9 mouse cellular contexts compared by ENCODE assay signal in genomic region chr2:163692873-163693612, GRCm38 (mm10). TPM values are rescaled to one million over a fixed set of nuclear protein-coding genes. Genes with fewer than 3 reads are reported as not detected.
DNase-seq lines count a peak whose midpoint lies in the region; ATAC-seq and TF ChIP-seq lines count a peak whose summit lies in the region.
"Had no signal": no experiment of that assay in that cellular context is flagged by ENCODE, and none has a peak within 500 bp of the region (broad histone marks: within the 10 kb centered on the region; RNA-seq: fewer than 3 reads in every experiment).

No protein-coding gene starts in this region.

- no peaks in the 10 kb centered on the region for H3K9me3 ChIP-seq in embryonic facial prominence, embryonic 10.5 days
- H3K9me3 ChIP-seq in hindbrain, postnatal 0 days (ENCODE audit: low read length), result no peaks in the 10 kb centered on the region

- H3K27ac ChIP-seq in left cerebral cortex, adult 2 months, result peak overlapping the region; percentile 56
- peak overlapping the region; percentile 57; the same call in 1 of the 2 replicates for H3K27ac ChIP-seq in embryonic facial prominence, embryonic 10.5 days (replicated peaks)
- peak overlapping the region; percentile 48 for H3K27ac ChIP-seq in hindbrain, postnatal 0 days

- DNase-seq in left cerebral cortex, adult 2 months (ENCODE audit: extremely low spot score in 1 of 2, low spot score in 2 of 2), result no peak
- DNase-seq in left cerebral cortex, adult 18-20 months (ENCODE audit: low spot score in 2 of 2), result no peak
- no peak for DNase-seq in embryonic facial prominence, embryonic 10.5 days (ENCODE audit: low spot score)
- DNase-seq in hindbrain, postnatal 0 days (ENCODE audit: low spot score), result no peak
- no peak for DNase-seq in ovary, adult 18-20 months (ENCODE audit: low spot score)
- no peak for DNase-seq in left cerebral cortex, adult 8-10 months (ENCODE audit: low spot score in 2 of 2)
- DNase-seq: thymus, postnatal 4 days had no signal

- H3K27me3 ChIP-seq in embryonic facial prominence, embryonic 10.5 days (replicated peaks; ENCODE audit: low read depth, poor library complexity, severe bottlenecking), result no peaks in the 10 kb centered on the region
- no peaks in the 10 kb centered on the region for H3K27me3 ChIP-seq in hindbrain, postnatal 0 days (ENCODE audit: insufficient read depth, low read length)
- no peaks in the 10 kb centered on the region for H3K27me3 ChIP-seq in myocyte (ENCODE audit: control insufficient read depth, insufficient read depth, insufficient read length)

- no peak overlapping the region for H3K4me3 ChIP-seq in left cerebral cortex, adult 2 months
- H3K4me3 ChIP-seq in embryonic facial prominence, embryonic 10.5 days, result no peak overlapping the region
- H3K4me3 ChIP-seq in hindbrain, postnatal 0 days (ENCODE audit: low read length), result no peak overlapping the region
- peak overlapping the region; percentile 39 for H3K4me3 ChIP-seq in myocyte

- intact Hi-C loops in left cerebral cortex, adult 2 months (cut with DNase I), result no loop called here

- peaks cover 54% of the 10 kb centered on the region for H3K4me1 ChIP-seq in embryonic facial prominence, embryonic 10.5 days
- peaks cover 7% of the 10 kb centered on the region; the same call in 1 of the 2 replicates for H3K4me1 ChIP-seq in hindbrain, postnatal 0 days (ENCODE audit: insufficient read depth, low read length)

- no peak for ATAC-seq in hindbrain, postnatal 0 days
- ATAC-seq: midbrain, embryonic 16.5 days had no signal

- WGBS in embryonic facial prominence, embryonic 10.5 days, result 74% methylated on average over 3 of the region's 3 CpGs
- 84% methylated on average over 3 of the region's 3 CpGs for WGBS in hindbrain, postnatal 0 days

- H3ac ChIP-seq in myocyte (ENCODE audit: control insufficient read depth, insufficient read length), result peak overlapping the region; percentile 39

- peaks cover 40% of the 10 kb centered on the region for H3K79me2 ChIP-seq in myocyte (ENCODE audit: control insufficient read depth, insufficient read depth)

- no peak for TF ChIP-seq CTCF in left cerebral cortex, adult 2 months (IDR thresholded peaks at IDR 0.05)
- TF ChIP-seq CTCF in hindbrain, postnatal 0 days (IDR thresholded peaks at IDR 0.05; ENCODE audit: low read depth), result no peak

- H3K36me3 ChIP-seq in embryonic facial prominence, embryonic 10.5 days (replicated peaks), result 0 out of 2 replicates have a peak, but pooled peaks cover 2% of the 10 kb centered on the region
- H3K36me3 ChIP-seq in hindbrain, postnatal 0 days (ENCODE audit: insufficient read depth, low read length), result no peaks in the 10 kb centered on the region
- no peaks in the 10 kb centered on the region for H3K36me3 ChIP-seq in myocyte (ENCODE audit: control insufficient read depth, insufficient read depth)

- no peak for TF ChIP-seq POLR2A in myocyte (IDR thresholded peaks at IDR 0.05; ENCODE audit: insufficient read length, low read depth)

- H3K9ac ChIP-seq in hindbrain, postnatal 0 days (replicated peaks; ENCODE audit: low read length), result no peak overlapping the region

- H3K4me2 ChIP-seq in hindbrain, postnatal 0 days (ENCODE audit: low read depth, low read length), result no peak overlapping the region
- no peak overlapping the region for H3K4me2 ChIP-seq in myocyte (ENCODE audit: low read depth)

TF ChIP-seq in myocyte, 11 proteins besides CTCF, POLR2A, EP300 and RAD21:
- no peak for TF ChIP-seq TCF12 (IDR thresholded peaks at IDR 0.05; ENCODE audit: insufficient read depth, poor library complexity, severe bottlenecking)

RNA-seq across cellular contexts. Expression of gene Pkig, which starts 34.9 kb away (rescaled TPM):
- total RNA-seq in left cerebral cortex, adult 2 months (2021), result 100 to 1,000 TPM; 126 to 129 TPM
- total RNA-seq in left cerebral cortex, adult 18-20 months (2021), result 100 to 1,000 TPM; 130 to 132 TPM
- polyA plus RNA-seq in embryonic facial prominence, embryonic 10.5 days (2016; fragmentation: Nextera tagmentation; extraction: Ambion mirVana), result 189 and 194 TPM in 2 replicates
- 70.8 and 95.2 TPM in 2 replicates for total RNA-seq in hindbrain, postnatal 0 days (2014; rRNA removed)
- 136 and 141 TPM in 2 replicates for polyA plus RNA-seq in hindbrain, postnatal 0 days (2015; fragmentation: Nextera tagmentation; extraction: Ambion mirVana)
- 799 TPM for polyA plus RNA-seq in myocyte (2012; fragmentation: generic; extraction: Trizol)
- total RNA-seq in left cerebral cortex, adult 8-10 months (2022), result 100 to 1,000 TPM; 112 to 128 (median 121) TPM

RNA-seq across cellular contexts. Expression of gene Serinc3, which starts 48.1 kb away (rescaled TPM):
- 100 to 1,000 TPM; 213 to 234 TPM for total RNA-seq in left cerebral cortex, adult 2 months (2021)
- 100 to 1,000 TPM; 223 to 236 TPM for total RNA-seq in left cerebral cortex, adult 18-20 months (2021)
- 21.9 and 22.1 TPM in 2 replicates for polyA plus RNA-seq in embryonic facial prominence, embryonic 10.5 days (2016; fragmentation: Nextera tagmentation; extraction: Ambion mirVana)
- 82.6 and 97.4 TPM in 2 replicates for total RNA-seq in hindbrain, postnatal 0 days (2014; rRNA removed)
- polyA plus RNA-seq in hindbrain, postnatal 0 days (2015; fragmentation: Nextera tagmentation; extraction: Ambion mirVana), result 35.9 and 36.5 TPM in 2 replicates
- 88.9 TPM for polyA plus RNA-seq in myocyte (2012; fragmentation: generic; extraction: Trizol)
- 100 to 1,000 TPM; 225 to 241 (median 233) TPM for total RNA-seq in left cerebral cortex, adult 8-10 months (2022)

RNA-seq across cellular contexts. Expression of gene Ada, which starts 57.0 kb away (rescaled TPM):
- under 1 TPM; 0.79 to 0.93 TPM for total RNA-seq in left cerebral cortex, adult 2 months (2021)
- total RNA-seq in left cerebral cortex, adult 18-20 months (2021), result under 1 TPM; 0.70 to 0.80 TPM
- 9.7 and 11.1 TPM in 2 replicates for polyA plus RNA-seq in embryonic facial prominence, embryonic 10.5 days (2016; fragmentation: Nextera tagmentation; extraction: Ambion mirVana)
- total RNA-seq in hindbrain, postnatal 0 days (2014; rRNA removed), result 2.2 and 3.4 TPM in 2 replicates
- polyA plus RNA-seq in hindbrain, postnatal 0 days (2015; fragmentation: Nextera tagmentation; extraction: Ambion mirVana), result 3.2 and 3.4 TPM in 2 replicates
- polyA plus RNA-seq in myocyte (2012; fragmentation: generic; extraction: Trizol), result 0.60 TPM
- 1 to 10 TPM; 1.4 to 2.0 (median 1.5) TPM for total RNA-seq in left cerebral cortex, adult 8-10 months (2022)
